ENCODE assay signal across 8 mouse cellular contexts in genomic region chr13:37824956-37825645, GRCm38 (mm10). TPM values are rescaled to one million over a fixed set of nuclear protein-coding genes. Genes with fewer than 3 reads are reported as not detected.
DNase-seq lines count a peak whose midpoint lies in the region; ATAC-seq and TF ChIP-seq lines count a peak whose summit lies in the region.

No protein-coding gene starts in this region.

- peak; percentile 21 to 22 for DNase-seq in cerebellum, postnatal 25 days
- DNase-seq in cerebellum, adult 11-12 months, result no peak
- DNase-seq in embryonic facial prominence, embryonic 11.5 days (ENCODE audit: low spot score), result peak; percentile 61
- no peak for DNase-seq in hindbrain, embryonic 14.5 days (ENCODE audit: low spot score)
- no peak for DNase-seq in right cerebral cortex, postnatal 10 days (ENCODE audit: low spot score in 2 of 2)

- no peaks in the 10 kb centered on the region for H3K27me3 ChIP-seq in embryonic facial prominence, embryonic 11.5 days (ENCODE audit: control insufficient read depth, insufficient read depth, low read length)
- peaks cover 63% of the 10 kb centered on the region for H3K27me3 ChIP-seq in hindbrain, embryonic 14.5 days (ENCODE audit: control insufficient read depth, insufficient read depth, low read length)
- no peaks in the 10 kb centered on the region for H3K27me3 ChIP-seq in liver, embryonic 12.5 days (replicated peaks)
- H3K27me3 ChIP-seq in small intestine, adult 2 months (ENCODE audit: control insufficient read depth, insufficient read depth, low read length), result no peaks in the 10 kb centered on the region

- WGBS in embryonic facial prominence, embryonic 11.5 days, result 2% methylated on average over 27 of the region's 27 CpGs
- 5% methylated on average over 27 of the region's 27 CpGs for WGBS in hindbrain, embryonic 14.5 days
- 1% methylated on average over 27 of the region's 27 CpGs for WGBS in liver, embryonic 12.5 days (ENCODE audit: insufficient replicate concordance)
- WGBS in small intestine, adult 2 months, result 9% methylated on average over 27 of the region's 27 CpGs

- H3K27ac ChIP-seq in embryonic facial prominence, embryonic 11.5 days (replicated peaks; ENCODE audit: low read depth, low read length), result no peak overlapping the region
- no peak overlapping the region for H3K27ac ChIP-seq in hindbrain, embryonic 14.5 days
- peak overlapping the region; percentile 89 for H3K27ac ChIP-seq in liver, embryonic 12.5 days
- H3K27ac ChIP-seq in small intestine, adult 2 months (ENCODE audit: insufficient read depth, low read depth, low read length), result peak overlapping the region; percentile 64

- TF ChIP-seq CTCF in small intestine, adult 2 months (IDR thresholded peaks at IDR 0.05; ENCODE audit: extremely low read depth, insufficient read length, insufficient replicate concordance, low read depth, low read length), result no peak

- H3K4me1 ChIP-seq in embryonic facial prominence, embryonic 11.5 days (ENCODE audit: control insufficient read depth, insufficient read depth, low read length), result no peaks in the 10 kb centered on the region
- peaks cover 26% of the 10 kb centered on the region for H3K4me1 ChIP-seq in hindbrain, embryonic 14.5 days (replicated peaks; ENCODE audit: control insufficient read depth, insufficient read depth, low read length)
- peaks cover 57% of the 10 kb centered on the region for H3K4me1 ChIP-seq in liver, embryonic 12.5 days
- H3K4me1 ChIP-seq in small intestine, adult 2 months (ENCODE audit: control insufficient read depth, insufficient read depth, insufficient read length, low read length), result peaks cover 10% of the 10 kb centered on the region

- no peaks in the 10 kb centered on the region for H3K9me3 ChIP-seq in embryonic facial prominence, embryonic 11.5 days (replicated peaks; ENCODE audit: control insufficient read depth, low read length)
- no peaks in the 10 kb centered on the region for H3K9me3 ChIP-seq in hindbrain, embryonic 14.5 days (ENCODE audit: control insufficient read depth, low read length)
- no peaks in the 10 kb centered on the region for H3K9me3 ChIP-seq in liver, embryonic 12.5 days (replicated peaks)

- H3K9ac ChIP-seq in embryonic facial prominence, embryonic 11.5 days (replicated peaks; ENCODE audit: low read length), result peak overlapping the region; percentile 69
- peak overlapping the region; percentile 58 for H3K9ac ChIP-seq in hindbrain, embryonic 14.5 days
- H3K9ac ChIP-seq in liver, embryonic 12.5 days, result peak overlapping the region; percentile 85

- H3K4me3 ChIP-seq in embryonic facial prominence, embryonic 11.5 days (ENCODE audit: low read depth, low read length), result peak overlapping the region; percentile 65
- H3K4me3 ChIP-seq in hindbrain, embryonic 14.5 days (replicated peaks; ENCODE audit: low read length), result peak overlapping the region; percentile 60
- H3K4me3 ChIP-seq in liver, embryonic 12.5 days, result peak overlapping the region; percentile 92
- peak overlapping the region; percentile 95 for H3K4me3 ChIP-seq in small intestine, adult 2 months (ENCODE audit: low read depth, low read length)

- H3K36me3 ChIP-seq in embryonic facial prominence, embryonic 11.5 days (replicated peaks; ENCODE audit: control insufficient read depth, insufficient read depth, low read depth, low read length), result no peaks in the 10 kb centered on the region
- H3K36me3 ChIP-seq in hindbrain, embryonic 14.5 days (replicated peaks; ENCODE audit: control insufficient read depth, insufficient read depth), result no peaks in the 10 kb centered on the region
- no peaks in the 10 kb centered on the region for H3K36me3 ChIP-seq in liver, embryonic 12.5 days
- H3K36me3 ChIP-seq in small intestine, adult 2 months (ENCODE audit: control insufficient read depth, insufficient read depth, low read length), result no peaks in the 10 kb centered on the region

- H3K4me2 ChIP-seq in embryonic facial prominence, embryonic 11.5 days (ENCODE audit: low read depth, low read length), result peak overlapping the region; percentile 95
- H3K4me2 ChIP-seq in hindbrain, embryonic 14.5 days (replicated peaks), result peak overlapping the region; percentile 79
- peak overlapping the region; percentile 95 for H3K4me2 ChIP-seq in liver, embryonic 12.5 days

- peak; percentile 17 for ATAC-seq in CD4-positive, CD25-positive, alpha-beta regulatory T cell, adult 4 months
- peak; percentile 26 for ATAC-seq in embryonic facial prominence, embryonic 11.5 days (replicated peaks; ENCODE audit: insufficient number of reproducible peaks, low FRiP score, low TSS enrichment, low read depth)
- no peak for ATAC-seq in hindbrain, embryonic 14.5 days (ENCODE audit: low FRiP score)
- peak; percentile 70 for ATAC-seq in liver, embryonic 12.5 days

- TF ChIP-seq POLR2A in small intestine, adult 2 months (IDR thresholded peaks at IDR 0.05; ENCODE audit: low read depth, low read length), result peak; percentile 26; the same call in 1 of the 2 replicates

RNA-seq across cellular contexts. Expression of gene Rreb1, which starts 46.9 kb away (rescaled TPM):
- 1 to 10 TPM; 6.7 to 7.9 TPM for polyA plus RNA-seq in CD4-positive, CD25-positive, alpha-beta regulatory T cell, adult 4 months (2017; shearing (Covaris generic))
- 6.1 and 7.0 TPM in 2 replicates for polyA plus RNA-seq in embryonic facial prominence, embryonic 11.5 days (2014; fragmentation: Nextera tagmentation; extraction: Ambion mirVana)
- polyA plus RNA-seq in hindbrain, embryonic 14.5 days (2014; fragmentation: Nextera tagmentation; extraction: Ambion mirVana), result 5.1 and 5.8 TPM in 2 replicates
- 8.8 and 10.2 TPM in 2 replicates for polyA plus RNA-seq in liver, embryonic 12.5 days (2016; fragmentation: Nextera tagmentation; extraction: Ambion mirVana)
- 16.7 and 28.2 TPM in 2 replicates for polyA plus RNA-seq in small intestine, adult 2 months (2012; rRNA removed)

Comparison
In these comparisons a context has a peak if more than half of its experiments do, and no peak if none do; other contexts are left out.
1. DNase-seq: peak in cerebellum, postnatal 25 days (2 of 2) and embryonic facial prominence, embryonic 11.5 days (single experiment); none in cerebellum, adult 11-12 months (single experiment), hindbrain, embryonic 14.5 days (single experiment) and right cerebral cortex, postnatal 10 days (0 of 2).
2. H3K27ac ChIP-seq: peak in liver, embryonic 12.5 days (single experiment) and small intestine, adult 2 months (single experiment); none in embryonic facial prominence, embryonic 11.5 days (single experiment) and hindbrain, embryonic 14.5 days (single experiment).
3. Peak in every context shown above with its lines, with median percentiles within 50 percentile points of each other: H3K4me2 ChIP-seq, H3K4me3 ChIP-seq and H3K9ac ChIP-seq.